Mouse (Mus musculus) hindbrain, embryonic 12.5 days (tissue): ENCODE results near the gene Zic2. TPM values are rescaled to one million over a fixed set of nuclear protein-coding genes. Genes with fewer than 3 reads are reported as not detected.

Experiments used
- ATAC-seq: fragments of 200-750 bp; cut with Nextera tagmentation; 2 replicates; pipeline ENCODE4 v1.8.0; 2017; ENCODE audit warnings: moderate TSS enrichment; ENCODE audit not compliant: low FRiP score
- H3K27ac ChIP-seq: fragments of 300-500 bp; sonication (generic); 2 replicates; pipeline ENCODE4 v1.5.1; 2016; ENCODE audit warnings: mild to moderate bottlenecking
- H3K27me3 ChIP-seq: fragments of 300-500 bp; sonication (generic); 2 replicates; pipeline ENCODE4 v1.6.1; 2016; ENCODE audit warnings: mild to moderate bottlenecking
- H3K36me3 ChIP-seq: fragments of 300-500 bp; sonication (generic); 2 replicates; pipeline ENCODE4 v1.6.1; 2016; ENCODE audit warnings: mild to moderate bottlenecking
- H3K4me1 ChIP-seq: fragments of 300-500 bp; sonication (generic); 2 replicates; pipeline ENCODE4 v1.6.1; 2016
- H3K4me2 ChIP-seq: fragments of 300-500 bp; sonication (generic); replicated peaks from 2 replicates; pipeline ENCODE4 v1.6.1; 2016; ENCODE audit warnings: mild to moderate bottlenecking
- H3K4me3 ChIP-seq: fragments of 300-500 bp; sonication (generic); 2 replicates; pipeline ENCODE4 v1.5.1; 2016; ENCODE audit warnings: mild to moderate bottlenecking
- H3K9ac ChIP-seq: fragments of 300-500 bp; sonication (generic); 2 replicates; pipeline ENCODE4 v1.6.1; 2016; ENCODE audit warnings: mild to moderate bottlenecking, moderate library complexity
- H3K9me3 ChIP-seq: fragments of 300-500 bp; sonication (generic); replicated peaks from 2 replicates; pipeline ENCODE4 v1.6.1; 2016; ENCODE audit warnings: mild to moderate bottlenecking
- WGBS: fragments of 180-500 bp; shearing (Covaris S2); methylation state at CpG from one replicate; pipeline ENCODE4 v1.1.7; 2016; 5-methylcytosine and 5-hydroxymethylcytosine counted together
- polyA plus RNA-seq: library from polyadenylated mRNA; unstranded; fragments of >200 nt; fragmentation: Nextera tagmentation; extraction: Ambion mirVana; gene quantifications from 2 replicates; pipeline ENCODE4 v1.2.1, GENCODE M21; 2016

Zic2 gene
- polyA plus RNA-seq, 1 experiment from 2014 or later = 18.3 TPM

GRCm38 (mm10) chr14:122481181-122481580 lies 5.9 kb downstream of the Zic2 start:
- WGBS = 4% methylated on average over 15 of the region's 15 CpGs
- ATAC-seq = 0 out of 2 replicates have a peak, but pooled peaks have one; percentile 13
- H3K9me3 ChIP-seq = no peaks in the 10 kb centered on the region
- peak overlapping the region; percentile 52 for H3K4me2 ChIP-seq
- H3K27ac ChIP-seq = peak overlapping the region; percentile 78
- H3K27me3 ChIP-seq = peaks cover 65% of the 10 kb centered on the region
- no peaks in the 10 kb centered on the region for H3K36me3 ChIP-seq
- H3K4me3 ChIP-seq = peak overlapping the region; percentile 32
- H3K9ac ChIP-seq = peak overlapping the region; percentile 69
- peaks cover 17% of the 10 kb centered on the region for H3K4me1 ChIP-seq

- H3K36me3 ChIP-seq = no peaks in the 10 kb centered on the region
- H3K9ac ChIP-seq = peak overlapping the region; percentile 69
- peak overlapping the region; percentile 52 for H3K4me2 ChIP-seq
- H3K27ac ChIP-seq = peak overlapping the region; percentile 78
- peaks cover 70% of the 10 kb centered on the region for H3K27me3 ChIP-seq
- peak; percentile 55 for ATAC-seq
- peak overlapping the region; percentile 32 for H3K4me3 ChIP-seq
- under 1% methylated on average over 36 of the region's 38 CpGs for WGBS
- no peaks in the 10 kb centered on the region for H3K9me3 ChIP-seq
- H3K4me1 ChIP-seq = peaks cover 17% of the 10 kb centered on the region
These were observed 7.1 kb downstream of the Zic2 start for GRCm38 (mm10) chr14:122482081-122483023.

- WGBS = 3% methylated on average over 5 of the region's 5 CpGs
These were observed 7.8 kb downstream of the Zic2 start for GRCm38 (mm10) chr14:122483024-122483385.

GRCm38 (mm10) chr14:122483556-122484421 lies 8.6 kb downstream of the Zic2 start:
- Histone ChIP-seq H3K4me1 (peaks cover 17% of the 10 kb centered on the region), H3K4me3 (0 out of 2 replicates have a peak overlapping the region, but pooled peaks have one; percentile 20), H3K9me3 (no peaks in the 10 kb centered on the region), H3K27me3 (peaks cover 63% of the 10 kb centered on the region), H3K4me2 (peak overlapping the region; percentile 52), H3K36me3 (no peaks in the 10 kb centered on the region), H3K27ac (peak overlapping the region; percentile 78; the same call in 1 of the 2 replicates), H3K9ac (no peak overlapping the region; the same call in 1 of the 2 replicates)
- WGBS = 4% methylated on average over 18 of the region's 18 CpGs
- ATAC-seq = no peak

More at GRCm38 (mm10) chr14:122483024-122483385, 7.8 kb downstream of the Zic2 start:
- Histone ChIP-seq H3K4me1 (peaks cover 17% of the 10 kb centered on the region), H3K9me3 (no peaks in the 10 kb centered on the region), H3K27ac (peak overlapping the region; percentile 78), H3K9ac (peak overlapping the region; percentile 69), H3K36me3 (no peaks in the 10 kb centered on the region), H3K4me3 (peak overlapping the region; percentile 32), H3K27me3 (peaks cover 70% of the 10 kb centered on the region), H3K4me2 (peak overlapping the region; percentile 52)
- no peak for ATAC-seq

- peaks cover 17% of the 10 kb centered on the region for H3K4me1 ChIP-seq
- H3K27ac ChIP-seq = no peak overlapping the region; the same call in 1 of the 2 replicates
These were observed 9.2 kb downstream of the Zic2 start for GRCm38 (mm10) chr14:122484458-122484843.

GRCm38 (mm10) chr14:122484844-122485551 lies 9.8 kb downstream of the Zic2 start:
- H3K27ac ChIP-seq = peak overlapping the region; percentile 57; the same call in 1 of the 2 replicates
- H3K27me3 ChIP-seq = peaks cover 69% of the 10 kb centered on the region
- H3K4me1 ChIP-seq = peaks cover 17% of the 10 kb centered on the region
- H3K36me3 ChIP-seq = no peaks in the 10 kb centered on the region
- H3K4me3 ChIP-seq = peak overlapping the region; percentile 20
- peak overlapping the region; percentile 45 for H3K9ac ChIP-seq
- H3K4me2 ChIP-seq = peak overlapping the region; percentile 52
- H3K9me3 ChIP-seq = no peaks in the 10 kb centered on the region
- 2% methylated on average over 24 of the region's 24 CpGs for WGBS
- no peak for ATAC-seq

More at GRCm38 (mm10) chr14:122484458-122484843, 9.2 kb downstream of the Zic2 start:
- Histone ChIP-seq H3K9me3 (no peaks in the 10 kb centered on the region), H3K27me3 (peaks cover 67% of the 10 kb centered on the region), H3K36me3 (no peaks in the 10 kb centered on the region), H3K4me3 (0 out of 2 replicates have a peak overlapping the region, but pooled peaks have one; percentile 20), H3K9ac (0 out of 2 replicates have a peak overlapping the region, but pooled peaks have one; percentile 45), H3K4me2 (peak overlapping the region; percentile 52)
- ATAC-seq = no peak
- 10% methylated on average over 4 of the region's 4 CpGs for WGBS

- no peak for ATAC-seq
- peaks cover 72% of the 10 kb centered on the region for H3K27me3 ChIP-seq
- no peaks in the 10 kb centered on the region for H3K36me3 ChIP-seq
- WGBS = 2% methylated on average over 12 of the region's 12 CpGs
- peak overlapping the region; percentile 52 for H3K4me2 ChIP-seq
- H3K9ac ChIP-seq = 0 out of 2 replicates have a peak overlapping the region, but pooled peaks have one; percentile 45
- H3K27ac ChIP-seq = peak overlapping the region; percentile 57; the same call in 1 of the 2 replicates
- H3K9me3 ChIP-seq = no peaks in the 10 kb centered on the region
- peaks cover 22% of the 10 kb centered on the region for H3K4me1 ChIP-seq
- H3K4me3 ChIP-seq = peak overlapping the region; percentile 20; the same call in 1 of the 2 replicates
These were observed 10.5 kb downstream of the Zic2 start for GRCm38 (mm10) chr14:122485635-122486181.

GRCm38 (mm10) chr14:122486611-122487010 lies 11.4 kb downstream of the Zic2 start:
- no peak for ATAC-seq
- no peak overlapping the region for H3K9ac ChIP-seq
- H3K9me3 ChIP-seq = no peaks in the 10 kb centered on the region
- H3K36me3 ChIP-seq = no peaks in the 10 kb centered on the region
- H3K4me2 ChIP-seq = no peak overlapping the region
- H3K27me3 ChIP-seq = peaks cover 74% of the 10 kb centered on the region
- H3K27ac ChIP-seq = no peak overlapping the region
- H3K4me3 ChIP-seq = no peak overlapping the region
- peaks cover 19% of the 10 kb centered on the region for H3K4me1 ChIP-seq
- 11% methylated on average over 1 of the region's 1 CpGs for WGBS

GRCm38 (mm10) chr14:122487366-122487765 lies 12.1 kb downstream of the Zic2 start:
- Histone ChIP-seq H3K4me1 (peaks cover 18% of the 10 kb centered on the region), H3K4me2 (0 out of 2 replicates have a peak overlapping the region, but pooled peaks have one; percentile 8), H3K9me3 (no peaks in the 10 kb centered on the region), H3K27ac (0 out of 2 replicates have a peak overlapping the region, but pooled peaks have one; percentile 18), H3K27me3 (peaks cover 70% of the 10 kb centered on the region), H3K4me3 (no peak overlapping the region), H3K36me3 (no peaks in the 10 kb centered on the region), H3K9ac (no peak overlapping the region)
- 5% methylated on average over 5 of the region's 5 CpGs for WGBS
- no peak for ATAC-seq

- Histone ChIP-seq H3K36me3 (no peaks in the 10 kb centered on the region), H3K9me3 (no peaks in the 10 kb centered on the region; the same call in 1 of the 2 replicates), H3K9ac (no peak overlapping the region), H3K4me1 (peaks cover 14% of the 10 kb centered on the region), H3K4me3 (no peak overlapping the region), H3K27ac (no peak overlapping the region), H3K4me2 (peak overlapping the region; percentile 41), H3K27me3 (peaks cover 67% of the 10 kb centered on the region)
- no peak for ATAC-seq
- 1% methylated on average over 5 of the region's 5 CpGs for WGBS
These were observed 13.8 kb downstream of the Zic2 start for GRCm38 (mm10) chr14:122489041-122489440.
